Mouse (Mus musculus) hindbrain, embryonic 11.5 days (tissue): ENCODE data around the gene Sod1. TPM values are rescaled to one million over a fixed set of nuclear protein-coding genes. Genes with fewer than 3 reads are reported as not detected.
A peak's percentile ranks its signal among the peaks of the same experiment; 100 is the strongest.
"Not testable (repeated sequence)": the region's sequence is repeated elsewhere in the genome, so short reads cannot be mapped to it uniquely, and the experiment has no call there.

Experiments used
- ATAC-seq: fragments of 200-750 bp; cut with Nextera tagmentation; 2 replicates; pipeline ENCODE4 v1.8.0; 2017; ENCODE audit warnings: mild to moderate bottlenecking, moderate TSS enrichment, moderate library complexity; ENCODE audit not compliant: low FRiP score
- DNase-seq: peaks from one replicate; pipeline ENCODE4 v3.0.0-alpha.2; 2015; ENCODE audit warnings: low spot score
- H3K27ac ChIP-seq: fragments of 300-500 bp; sonication (generic); 2 replicates; pipeline ENCODE4 v1.5.1; 2014; ENCODE audit warnings: mild to moderate bottlenecking, low read depth, low read length
- H3K27me3 ChIP-seq: fragments of 300-500 bp; sonication (generic); 2 replicates; pipeline ENCODE4 v1.6.1; 2014; ENCODE audit warnings: mild to moderate bottlenecking, low read length, moderate library complexity, mixed read lengths; ENCODE audit not compliant: control insufficient read depth, insufficient read depth
- H3K36me3 ChIP-seq: fragments of 300-500 bp; sonication (generic); 2 replicates; pipeline ENCODE4 v1.6.1; 2014; ENCODE audit warnings: mild to moderate bottlenecking, low read length, moderate library complexity, mixed read lengths; ENCODE audit not compliant: control insufficient read depth, insufficient read depth
- H3K4me1 ChIP-seq: fragments of 300-500 bp; sonication (generic); replicated peaks from 2 replicates; pipeline ENCODE4 v1.6.1; 2014; ENCODE audit warnings: low read length, mixed read lengths; ENCODE audit not compliant: control insufficient read depth, insufficient read depth
- H3K4me2 ChIP-seq: fragments of 300-500 bp; sonication (generic); replicated peaks from 2 replicates; pipeline ENCODE4 v1.6.1; 2014; ENCODE audit warnings: mild to moderate bottlenecking, low read depth, low read length
- H3K4me3 ChIP-seq: fragments of 300-500 bp; sonication (generic); 2 replicates; pipeline ENCODE4 v1.5.1; 2014; ENCODE audit warnings: low read depth, low read length
- H3K9ac ChIP-seq: fragments of 300-500 bp; sonication (generic); 2 replicates; pipeline ENCODE4 v1.6.1; 2014; ENCODE audit warnings: low read depth, low read length
- H3K9me3 ChIP-seq: fragments of 300-500 bp; sonication (generic); 2 replicates; pipeline ENCODE4 v1.6.1; 2016; ENCODE audit warnings: low read length; ENCODE audit not compliant: control insufficient read depth
- WGBS: fragments of 180-500 bp; shearing (Covaris S2); extraction: QIAGEN DNeasy Blood & Tissue Kit; methylation state at CpG from one replicate; pipeline ENCODE4 v1.1.7; 2014; 5-methylcytosine and 5-hydroxymethylcytosine counted together
- polyA plus RNA-seq: library from polyadenylated mRNA; unstranded; fragments of >200 nt; fragmentation: Nextera tagmentation; extraction: Ambion mirVana; gene quantifications from 2 replicates; pipeline ENCODE4 v1.2.1, GENCODE M21; 2014

Sod1 gene
- polyA plus RNA-seq, 1 experiment from 2014 or later = 987 TPM

DNA sequence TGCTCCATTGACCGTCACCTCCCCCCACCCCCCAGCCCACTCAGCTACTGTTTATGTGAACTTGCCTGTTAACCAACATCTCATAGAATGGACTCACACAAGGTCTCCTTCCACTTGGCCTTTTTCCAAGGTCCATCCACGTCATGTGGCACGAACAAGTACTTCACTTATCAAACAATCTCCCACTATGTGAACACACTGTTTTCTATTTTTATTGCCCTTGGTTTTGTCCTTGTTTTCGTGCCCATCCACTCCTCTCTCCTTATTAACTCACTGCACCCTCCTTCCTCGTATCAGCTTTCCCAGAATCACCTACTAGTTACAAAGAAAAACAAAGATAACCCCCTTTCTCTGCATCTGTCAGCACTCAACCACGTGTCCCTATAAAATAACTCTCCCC, 14.1 kb downstream of the Sod1 start:
- no peaks in the 10 kb centered on the region; the same call in 1 of the 2 replicates for H3K36me3 ChIP-seq
- ATAC-seq = no peak

DNA sequence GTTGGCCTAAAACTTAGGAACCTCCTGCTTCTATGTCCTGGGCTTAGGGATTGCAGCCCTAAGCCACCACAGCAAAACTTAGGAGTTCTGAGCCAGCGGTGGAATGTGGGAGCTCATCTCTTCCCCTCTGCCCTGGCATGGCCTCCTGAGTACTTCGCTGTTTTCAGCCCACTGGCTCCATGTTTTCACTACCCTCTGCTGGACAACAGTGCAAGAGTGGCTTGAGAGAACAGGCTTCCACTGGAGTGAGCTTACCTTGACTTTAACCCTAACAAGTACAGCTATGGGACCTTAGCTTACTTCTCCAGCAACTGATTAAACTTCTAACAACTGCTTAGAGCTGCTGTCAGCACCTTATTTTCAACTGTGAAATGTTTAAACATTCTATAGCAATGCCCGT, 14.6 kb downstream of the Sod1 start:
- Histone ChIP-seq H3K4me2 (no peak overlapping the region), H3K27me3 (no peaks in the 10 kb centered on the region), H3K9ac (no peak overlapping the region), H3K9me3 (no peaks in the 10 kb centered on the region), H3K27ac (no peak overlapping the region), H3K4me1 (no peaks in the 10 kb centered on the region), H3K4me3 (no peak overlapping the region), H3K36me3 (no peaks in the 10 kb centered on the region; the same call in 1 of the 2 replicates)
- ATAC-seq (no peak), DNase-seq (no peak)
- 91% methylated on average over 3 of the region's 3 CpGs for WGBS

More for the DNA sequence above, 14.1 kb downstream of the Sod1 start:
- Histone ChIP-seq H3K27ac (no peak overlapping the region), H3K4me2 (no peak overlapping the region), H3K27me3 (no peaks in the 10 kb centered on the region), H3K4me3 (no peak overlapping the region), H3K9ac (no peak overlapping the region), H3K4me1 (no peaks in the 10 kb centered on the region), H3K9me3 (no peaks in the 10 kb centered on the region)
- DNase-seq = no peak
- 87% methylated on average over 6 of the region's 6 CpGs for WGBS

DNA sequence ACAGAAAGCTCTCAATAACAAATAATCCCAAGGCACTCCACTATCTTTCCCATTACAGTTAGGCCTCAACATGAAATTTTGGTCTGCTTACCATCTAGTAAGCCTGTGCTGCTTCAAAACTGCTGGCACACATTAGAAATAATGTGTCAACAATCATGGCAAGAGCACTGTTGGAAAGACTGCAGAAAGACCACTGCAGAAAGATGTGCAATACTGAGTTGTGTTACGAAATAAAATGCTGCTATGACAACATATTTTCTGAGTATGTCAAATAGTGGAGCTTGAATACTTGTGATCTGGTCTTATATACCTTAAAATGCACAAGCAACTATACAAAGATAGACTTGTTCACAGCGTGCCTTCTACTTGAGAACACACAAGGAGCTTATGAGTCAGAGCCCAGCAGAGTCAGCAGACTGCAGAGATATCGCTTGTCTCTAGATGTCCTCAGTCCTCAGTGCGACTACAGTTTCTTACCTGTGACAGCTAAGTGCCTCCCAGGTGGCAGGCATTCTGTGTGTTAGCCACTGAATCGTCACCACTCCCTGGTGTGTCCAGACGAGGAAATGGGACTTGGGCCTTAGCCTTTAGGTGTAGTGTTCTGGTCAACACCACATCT, 18.7 kb downstream of the Sod1 start:
- Histone ChIP-seq H3K9me3 (no peaks in the 10 kb centered on the region), H3K4me1 (no peaks in the 10 kb centered on the region), H3K4me3 (no peak overlapping the region), H3K9ac (no peak overlapping the region), H3K4me2 (no peak overlapping the region), H3K27me3 (no peaks in the 10 kb centered on the region), H3K36me3 (peaks cover 3% of the 10 kb centered on the region; the same call in 1 of the 2 replicates), H3K27ac (no peak overlapping the region)
- DNase-seq = no peak
- no peak for ATAC-seq
- 90% methylated on average over 6 of the region's 6 CpGs for WGBS

DNA sequence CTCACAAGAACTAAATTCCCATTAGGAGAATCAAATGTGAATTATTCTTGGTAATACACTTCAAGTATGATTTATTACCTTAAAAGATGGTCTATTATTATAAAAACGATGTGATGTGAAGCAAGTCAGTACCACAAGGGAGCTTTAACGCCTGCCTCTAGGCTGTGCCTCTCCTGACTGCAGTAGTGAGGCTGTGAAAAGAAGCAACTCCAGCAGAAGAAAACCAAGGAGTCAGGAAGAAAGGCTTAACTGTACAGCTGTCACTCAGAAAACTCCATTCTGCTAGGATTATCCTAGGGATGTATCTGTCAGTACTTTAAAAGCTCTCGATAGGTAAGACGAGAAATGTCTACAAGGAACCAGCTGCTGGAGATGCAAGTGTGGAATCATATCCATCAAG, 21.3 kb downstream of the Sod1 start:
- no peak overlapping the region for H3K27ac ChIP-seq
- ATAC-seq (no peak), DNase-seq (no peak)
- peaks cover 11% of the 10 kb centered on the region for H3K36me3 ChIP-seq
- WGBS = 92% methylated on average over 4 of the region's 4 CpGs
- H3K27me3 ChIP-seq = no peaks in the 10 kb centered on the region
- no peak overlapping the region for H3K4me2 ChIP-seq
- H3K4me1 ChIP-seq = no peaks in the 10 kb centered on the region
- no peaks in the 10 kb centered on the region for H3K9me3 ChIP-seq
- no peak overlapping the region for H3K9ac ChIP-seq
- H3K4me3 ChIP-seq = no peak overlapping the region

DNA sequence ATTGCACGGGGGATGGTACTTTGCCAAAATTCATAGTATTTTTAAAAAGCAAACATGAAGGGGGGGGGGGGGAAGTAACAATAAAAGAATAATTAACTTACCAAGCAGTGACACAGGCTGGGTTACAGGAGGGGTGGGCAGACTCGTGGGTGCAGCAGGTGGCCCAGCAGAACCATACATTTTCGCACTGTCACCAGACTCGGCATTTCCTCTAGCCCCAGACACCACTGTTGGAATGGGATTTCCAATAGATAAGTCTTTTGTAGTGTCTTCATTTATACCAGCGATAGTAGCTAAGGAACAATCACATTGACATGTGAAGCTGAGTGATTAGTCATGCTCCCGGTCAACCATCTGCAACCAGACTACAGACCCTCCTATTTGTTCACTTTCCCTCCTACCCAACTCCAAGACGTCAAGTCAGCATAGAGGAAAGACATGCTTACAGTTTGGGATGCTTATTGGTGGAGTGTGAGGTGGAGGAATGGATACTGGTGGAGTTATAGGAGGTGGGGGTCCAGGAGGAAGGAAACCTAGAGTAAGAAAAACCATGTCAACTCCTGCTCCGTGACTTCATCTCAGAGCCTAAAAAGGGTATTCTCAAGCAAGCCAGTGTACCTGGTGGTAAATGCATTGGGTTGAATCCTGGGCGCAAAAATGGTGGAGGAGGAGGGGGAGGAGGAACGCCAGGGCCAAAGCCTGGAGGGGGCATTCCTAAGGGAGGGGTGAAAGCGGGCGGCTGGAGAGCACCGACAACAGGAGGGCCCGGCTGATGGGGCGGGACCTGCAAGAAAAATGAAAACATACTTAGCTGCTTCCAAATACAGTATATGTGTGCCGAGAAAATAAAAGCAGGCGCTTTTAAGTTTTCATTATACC, 22.1 kb downstream of the Sod1 start:
- ATAC-seq = peak; percentile 33

DNA sequence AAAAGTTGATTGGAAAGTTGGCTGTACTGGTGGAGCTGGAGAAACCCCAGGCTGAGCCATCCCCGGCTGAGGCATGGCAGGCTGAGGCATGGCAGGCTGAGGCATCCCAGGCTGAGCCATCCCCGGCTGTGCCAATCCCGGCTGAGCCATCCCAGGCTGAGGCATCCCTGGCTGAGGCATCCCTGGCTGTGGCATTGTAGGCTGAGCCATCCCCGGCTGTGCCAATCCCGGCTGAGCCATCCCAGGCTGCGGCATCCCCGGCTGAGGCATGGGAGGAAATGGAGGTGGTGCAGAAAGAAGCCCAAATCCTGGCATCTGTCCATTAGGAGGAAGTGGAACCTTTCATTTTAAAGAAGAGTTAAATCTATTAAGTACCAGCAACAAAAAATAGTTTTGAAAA, 29.5 kb downstream of the Sod1 start:
- WGBS = 95% methylated on average over 7 of the region's 7 CpGs
- Histone ChIP-seq H3K4me3 (no peak overlapping the region), H3K36me3 (peaks cover 12% of the 10 kb centered on the region)

More for the DNA sequence above, 22.1 kb downstream of the Sod1 start:
- Histone ChIP-seq H3K4me3 (no peak overlapping the region), H3K27me3 (no peaks in the 10 kb centered on the region), H3K9ac (no peak overlapping the region), H3K9me3 (no peaks in the 10 kb centered on the region), H3K27ac (no peak overlapping the region), H3K36me3 (peaks cover 15% of the 10 kb centered on the region), H3K4me1 (no peaks in the 10 kb centered on the region), H3K4me2 (no peak overlapping the region)
- DNase-seq = no peak
- 68% methylated on average over 17 of the region's 17 CpGs for whole genome bisulfite sequencing

DNA sequence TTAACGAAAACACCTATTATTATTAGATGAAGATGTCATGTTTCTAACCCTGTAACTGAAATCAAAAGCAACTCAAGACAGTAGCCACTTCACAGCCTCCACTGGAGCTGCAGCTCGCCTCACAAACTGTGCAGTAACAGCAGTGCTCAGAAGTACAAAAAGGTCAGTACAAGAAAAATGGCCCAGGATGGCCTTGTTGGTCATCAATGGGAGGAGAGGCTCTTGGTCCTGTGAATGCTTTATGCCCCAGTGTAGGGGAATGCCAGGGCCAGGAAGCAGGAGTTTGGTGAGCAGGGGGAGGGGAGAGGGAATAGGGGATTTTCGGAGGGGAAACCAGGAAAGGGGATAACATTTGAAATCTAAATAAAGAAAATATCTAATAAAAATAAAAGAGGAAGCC, 30.7 kb downstream of the Sod1 start:
- not testable (repeated sequence) for H3K4me2 ChIP-seq, H3K4me3 ChIP-seq, H3K4me1 ChIP-seq, H3K9ac ChIP-seq, ATAC-seq, DNase-seq, H3K36me3 ChIP-seq, H3K27me3 ChIP-seq, H3K27ac ChIP-seq, H3K9me3 ChIP-seq
- WGBS = 88% methylated on average over 3 of the region's 3 CpGs

More for the DNA sequence above, 29.5 kb downstream of the Sod1 start:
- Histone ChIP-seq H3K27me3 (no peaks in the 10 kb centered on the region), H3K9me3 (no peaks in the 10 kb centered on the region), H3K4me1 (no peaks in the 10 kb centered on the region), H3K9ac (no peak overlapping the region), H3K27ac (no peak overlapping the region), H3K4me2 (no peak overlapping the region)
- ATAC-seq = no peak
- no peak for DNase-seq

DNA sequence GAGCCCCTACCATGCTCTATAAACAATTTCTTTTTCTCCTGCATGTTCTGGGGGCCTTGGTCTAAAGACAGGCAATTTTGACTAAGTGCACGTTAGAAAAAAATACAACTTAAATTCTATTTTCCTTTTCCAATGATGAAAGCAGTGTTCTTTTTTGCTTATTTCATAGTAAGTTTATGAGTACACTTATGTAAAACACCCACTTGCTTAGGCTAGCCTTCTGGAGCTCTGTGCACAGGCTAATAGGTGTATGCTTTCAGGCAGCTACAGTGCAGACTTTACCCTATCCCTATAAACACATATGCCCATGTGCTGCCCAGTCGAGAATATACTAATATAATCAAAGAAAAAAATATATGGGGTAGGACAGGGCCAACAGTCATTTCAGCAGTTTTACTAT, 32.0 kb downstream of the Sod1 start:
- Histone ChIP-seq H3K27me3 (no peaks in the 10 kb centered on the region), H3K4me1 (no peaks in the 10 kb centered on the region), H3K4me3 (no peak overlapping the region), H3K9me3 (no peaks in the 10 kb centered on the region), H3K36me3 (peaks cover 7% of the 10 kb centered on the region), H3K4me2 (no peak overlapping the region), H3K9ac (no peak overlapping the region), H3K27ac (no peak overlapping the region)
- ATAC-seq = no peak
- 92% methylated on average over 2 of the region's 2 CpGs for WGBS
- DNase-seq = no peak

DNA sequence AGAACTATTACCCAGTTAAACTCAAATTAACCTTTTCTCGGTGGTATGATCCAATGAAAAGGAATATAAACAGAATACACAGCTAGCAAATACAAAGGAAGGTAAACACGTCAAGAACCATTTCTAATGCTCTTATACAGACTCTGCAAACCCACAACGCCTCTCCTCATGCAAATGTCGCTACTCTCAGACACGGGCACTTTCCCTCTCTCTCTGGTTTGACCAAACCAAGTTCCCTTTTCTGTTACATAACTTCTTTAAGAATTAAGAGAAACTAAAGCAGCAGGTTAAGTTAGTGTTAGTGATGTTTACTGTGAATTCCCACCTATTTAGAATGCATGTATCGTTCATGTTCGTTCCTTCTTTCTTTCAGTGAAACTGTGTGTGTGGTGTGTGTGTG, 38.4 kb downstream of the Sod1 start:
- Histone ChIP-seq H3K9me3 (no peaks in the 10 kb centered on the region), H3K27me3 (no peaks in the 10 kb centered on the region), H3K4me3 (no peak overlapping the region), H3K36me3 (peaks cover 8% of the 10 kb centered on the region; the same call in 1 of the 2 replicates), H3K9ac (no peak overlapping the region), H3K27ac (no peak overlapping the region), H3K4me2 (no peak overlapping the region), H3K4me1 (no peaks in the 10 kb centered on the region)
- WGBS = 94% methylated on average over 7 of the region's 7 CpGs
- ATAC-seq = no peak
- no peak for DNase-seq
